Comparison of ENCODE assay signal across 18 mouse cellular contexts in the genomic region with DNA sequence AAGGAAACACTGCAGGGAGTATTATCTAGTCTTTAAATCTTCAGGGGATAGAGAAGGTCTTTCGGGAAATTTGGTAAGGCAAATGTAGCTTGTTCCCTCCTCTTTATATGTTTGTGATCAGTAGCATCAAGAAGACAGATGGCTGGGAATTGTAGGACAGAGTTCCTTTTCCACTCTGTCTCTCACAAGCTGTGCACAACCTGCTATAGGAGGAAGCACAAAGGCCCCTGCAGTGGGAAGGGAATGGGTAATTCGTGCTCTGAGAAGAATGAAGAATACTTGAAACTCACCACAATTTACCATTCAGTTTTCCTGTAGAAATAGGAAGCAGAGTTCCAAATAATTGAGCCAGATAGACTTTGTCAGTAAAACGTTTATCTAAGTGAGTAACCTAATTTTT.
DNase-seq lines count a peak whose midpoint lies in the region; ATAC-seq and TF ChIP-seq lines count a peak whose summit lies in the region.
"Had no signal": no experiment of that assay in that cellular context is flagged by ENCODE, and none has a peak within 500 bp of the region (broad histone marks: within the 10 kb centered on the region; RNA-seq: fewer than 3 reads in every experiment).

No protein-coding gene starts in this region.

- TF ChIP-seq POLR2A in brain, embryonic 14.5 days (IDR thresholded peaks at IDR 0.05; ENCODE audit: borderline replicate concordance, extremely low read depth, insufficient read depth, insufficient read length, poor library complexity, severe bottlenecking), result no peak

- ATAC-seq in hindbrain, postnatal 0 days, result no peak
- no peak for ATAC-seq in hindbrain, embryonic 11.5 days (ENCODE audit: low FRiP score)
- ATAC-seq: intestine, embryonic 16.5 days had no signal

- no peaks in the 10 kb centered on the region for H3K36me3 ChIP-seq in hindbrain, postnatal 0 days (ENCODE audit: insufficient read depth, low read length)
- no peaks in the 10 kb centered on the region for H3K36me3 ChIP-seq in hindbrain, embryonic 11.5 days (ENCODE audit: control insufficient read depth, insufficient read depth, low read length)
- H3K36me3 ChIP-seq: embryonic facial prominence, embryonic 13.5 days; forebrain, embryonic 12.5 days; heart, embryonic 13.5 days; hindbrain, embryonic 13.5 days had no signal

- DNase-seq in cerebellum, postnatal 25 days, result peak; percentile 12 to 32
- DNase-seq in cerebellum, postnatal 4 days (ENCODE audit: low spot score in 2 of 2), result no peak
- peak; percentile 25 for DNase-seq in hindbrain, postnatal 0 days (ENCODE audit: low spot score)
- DNase-seq in hindbrain, embryonic 11.5 days (ENCODE audit: low spot score), result no peak
- DNase-seq in brain, adult 2 months (ENCODE audit: low read depth, low spot score), result peak; percentile 8
- DNase-seq in brain, embryonic 14.5 days (ENCODE audit: low read depth), result peak; percentile 57
- DNase-seq: adrenal gland, adult 2 months; adrenal gland, postnatal 25 days; cerebellum, adult 11-12 months; gastrocnemius, postnatal 36 days; heart, adult 11 months; heart, postnatal 36 days; kidney, adult 2 months had no signal

- no peaks in the 10 kb centered on the region for H3K4me1 ChIP-seq in hindbrain, postnatal 0 days (ENCODE audit: insufficient read depth, low read length)
- H3K4me1 ChIP-seq in hindbrain, embryonic 11.5 days (replicated peaks; ENCODE audit: control insufficient read depth, insufficient read depth, low read length), result no peaks in the 10 kb centered on the region
- H3K4me1 ChIP-seq: embryonic facial prominence, embryonic 13.5 days; forebrain, embryonic 12.5 days; heart, embryonic 13.5 days; hindbrain, embryonic 13.5 days had no signal

- H3K27me3 ChIP-seq in hindbrain, postnatal 0 days (ENCODE audit: insufficient read depth, low read length), result no peaks in the 10 kb centered on the region
- H3K27me3 ChIP-seq in hindbrain, embryonic 11.5 days (ENCODE audit: control insufficient read depth, insufficient read depth, low read length), result no peaks in the 10 kb centered on the region
- H3K27me3 ChIP-seq: embryonic facial prominence, embryonic 13.5 days; forebrain, embryonic 12.5 days; heart, embryonic 13.5 days; hindbrain, embryonic 13.5 days had no signal

- 51% methylated on average over 3 of the region's 3 CpGs for WGBS in hindbrain, postnatal 0 days
- WGBS in hindbrain, embryonic 11.5 days, result 61% methylated on average over 3 of the region's 3 CpGs

- no peak overlapping the region for H3K4me2 ChIP-seq in hindbrain, postnatal 0 days (ENCODE audit: low read depth, low read length)
- no peak overlapping the region for H3K4me2 ChIP-seq in hindbrain, embryonic 11.5 days (replicated peaks; ENCODE audit: low read depth, low read length)
- H3K4me2 ChIP-seq: embryonic facial prominence, embryonic 13.5 days; forebrain, embryonic 12.5 days; heart, embryonic 13.5 days; hindbrain, embryonic 13.5 days had no signal

- no peak overlapping the region for H3K4me3 ChIP-seq in hindbrain, postnatal 0 days (ENCODE audit: low read length)
- H3K4me3 ChIP-seq in hindbrain, embryonic 11.5 days (ENCODE audit: low read depth, low read length), result no peak overlapping the region
- H3K4me3 ChIP-seq: embryonic facial prominence, embryonic 13.5 days; forebrain, embryonic 12.5 days; heart, embryonic 13.5 days; hindbrain, embryonic 13.5 days had no signal

- H3K27ac ChIP-seq in hindbrain, postnatal 0 days, result no peak overlapping the region
- H3K27ac ChIP-seq in hindbrain, embryonic 11.5 days (ENCODE audit: low read depth, low read length), result no peak overlapping the region
- H3K27ac ChIP-seq: embryonic facial prominence, embryonic 13.5 days; forebrain, embryonic 12.5 days; heart, embryonic 13.5 days; hindbrain, embryonic 13.5 days had no signal

- no peaks in the 10 kb centered on the region for H3K9me3 ChIP-seq in hindbrain, postnatal 0 days (ENCODE audit: low read length)
- no peaks in the 10 kb centered on the region for H3K9me3 ChIP-seq in hindbrain, embryonic 11.5 days (ENCODE audit: control insufficient read depth, low read length)
- H3K9me3 ChIP-seq: embryonic facial prominence, embryonic 13.5 days; forebrain, embryonic 12.5 days; heart, embryonic 13.5 days; hindbrain, embryonic 13.5 days had no signal

- no peak overlapping the region for H3K9ac ChIP-seq in hindbrain, postnatal 0 days (replicated peaks; ENCODE audit: low read length)
- no peak overlapping the region for H3K9ac ChIP-seq in hindbrain, embryonic 11.5 days (ENCODE audit: low read depth, low read length)
- H3K9ac ChIP-seq: embryonic facial prominence, embryonic 13.5 days; forebrain, embryonic 12.5 days; heart, embryonic 13.5 days; hindbrain, embryonic 13.5 days had no signal

- TF ChIP-seq CTCF in hindbrain, postnatal 0 days (IDR thresholded peaks at IDR 0.05; ENCODE audit: low read depth), result no peak
- no peak for TF ChIP-seq CTCF in brain, embryonic 14.5 days (IDR thresholded peaks at IDR 0.05; ENCODE audit: borderline replicate concordance, extremely low read depth, insufficient read depth, insufficient read length)

Comparison
In these comparisons a context has a peak if more than half of its experiments do, and no peak if none do; other contexts are left out.
1. DNase-seq: peak in cerebellum, postnatal 25 days (2 of 2), hindbrain, postnatal 0 days (single experiment), brain, adult 2 months (single experiment) and brain, embryonic 14.5 days (single experiment); none in cerebellum, postnatal 4 days (0 of 2) and hindbrain, embryonic 11.5 days (single experiment).